Mouse (Mus musculus): ENCODE measurements around the gene Cdk17.

Cdk17 gene

DNA sequence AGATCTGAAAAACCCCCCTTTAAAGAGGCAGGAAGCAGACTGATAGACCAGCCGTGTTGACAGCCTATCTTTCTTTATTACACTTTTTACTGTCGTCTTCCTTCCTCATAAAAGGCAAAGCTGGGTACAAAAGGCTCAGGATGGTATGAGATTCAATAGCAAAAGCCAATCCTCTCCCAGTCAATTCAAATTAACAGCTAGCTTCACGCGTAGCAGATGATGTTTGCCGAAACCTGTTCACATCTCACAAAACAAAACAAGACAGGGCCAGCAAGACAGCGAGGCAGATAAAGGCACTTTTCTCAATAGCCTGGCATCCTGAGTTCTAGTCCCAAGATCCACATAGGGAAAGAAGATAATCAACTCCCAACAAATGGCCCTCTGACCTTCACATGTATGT is 128.7 kb downstream of the Cdk17 start:
- DNase-seq (ENCODE audit: low read depth) = no peak

DNA sequence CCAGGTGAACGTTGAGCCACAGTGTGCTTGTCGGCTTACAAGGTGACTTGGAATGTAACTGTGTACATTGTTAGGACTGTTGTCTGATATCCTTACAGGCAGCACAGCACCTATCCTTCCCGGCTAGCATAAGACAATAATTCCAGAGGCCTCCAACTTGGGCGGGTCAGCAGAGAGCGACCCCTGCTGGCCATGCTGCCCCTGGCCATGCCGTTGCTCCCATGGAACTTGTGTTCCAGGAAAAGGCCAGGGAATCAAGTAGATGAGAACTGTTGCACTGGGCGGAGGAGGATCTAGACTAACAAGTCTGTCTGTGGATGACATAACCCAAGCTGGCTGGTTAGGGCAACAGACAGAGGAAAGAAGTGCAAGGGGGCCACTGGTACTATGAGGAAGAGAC is 130.7 kb downstream of the Cdk17 start:
- no peak for DNase-seq (ENCODE audit: low read depth)

DNA sequence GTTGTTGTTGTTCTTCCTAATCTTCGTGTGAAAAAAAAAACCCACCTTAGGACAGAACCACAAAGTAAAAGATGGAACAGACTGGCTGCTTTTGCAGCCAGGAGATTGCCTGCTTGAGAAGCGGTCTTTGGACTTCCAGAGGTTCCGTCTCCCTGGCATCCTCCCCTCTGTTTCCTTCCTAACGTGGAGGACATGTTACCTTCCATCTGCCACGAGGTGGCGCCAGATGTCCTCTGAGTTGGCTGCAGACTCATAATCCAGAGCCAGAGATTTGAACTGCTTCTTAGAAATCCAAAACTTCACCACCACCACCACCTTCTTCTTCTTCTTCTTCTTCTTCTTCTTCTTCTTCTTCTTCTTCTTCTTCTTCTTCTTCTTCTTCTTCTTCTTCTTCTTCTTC is 131.2 kb downstream of the Cdk17 start:
- DNase-seq (ENCODE audit: low read depth) = peak; percentile 68

DNA sequence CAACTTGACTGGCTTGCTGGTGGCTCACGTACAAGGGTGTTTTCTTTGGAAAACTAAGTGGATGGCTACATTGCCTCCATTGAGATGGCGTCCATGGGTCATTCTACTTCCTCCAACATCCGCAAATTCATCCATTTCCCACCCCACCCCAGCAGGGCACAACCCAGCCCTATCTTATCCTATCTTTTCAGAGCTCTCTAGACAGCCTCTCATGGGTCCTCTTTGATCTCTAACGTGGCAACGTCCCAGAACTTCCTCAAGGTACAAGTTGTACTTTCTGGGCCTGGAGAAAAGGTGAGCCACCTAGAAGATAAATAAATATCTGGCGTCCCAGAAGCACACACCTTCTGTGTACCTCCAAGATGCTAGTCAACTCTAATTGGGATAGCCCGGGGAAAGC is 132.9 kb downstream of the Cdk17 start:
- DNase-seq (ENCODE audit: low read depth) = no peak

DNA sequence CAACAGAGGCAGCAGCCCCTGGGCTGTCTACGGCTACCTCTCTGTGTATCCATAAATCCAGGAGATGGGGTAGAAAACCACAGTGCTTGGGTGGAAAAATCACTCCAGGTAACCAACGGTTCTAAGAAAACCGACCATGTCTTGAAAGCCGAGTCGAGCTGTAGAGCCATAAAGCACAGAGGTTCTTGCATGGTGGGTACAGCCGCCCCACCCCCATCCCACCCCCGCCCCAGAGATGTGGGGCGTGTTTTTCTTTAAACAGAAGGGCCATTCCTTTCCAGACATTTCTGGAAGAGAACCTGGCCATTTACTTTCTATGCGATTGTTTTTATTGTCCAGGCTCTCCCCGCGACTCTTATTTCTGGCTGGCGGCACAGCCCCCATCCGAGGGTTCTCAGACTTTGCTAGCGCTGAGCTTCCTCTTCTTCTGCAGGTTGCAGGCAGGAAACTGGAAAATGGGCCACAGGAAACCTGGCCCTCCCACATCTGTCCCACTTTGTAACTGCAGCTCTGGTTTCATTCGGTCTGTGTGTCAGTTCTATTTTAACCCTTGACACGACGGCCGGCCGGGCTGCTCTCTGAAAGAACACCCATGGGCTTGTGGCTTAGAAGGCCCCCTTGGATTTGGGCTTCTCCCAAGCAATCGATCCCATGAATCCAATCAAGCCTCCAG is 134.0 kb downstream of the Cdk17 start:
- no peak for DNase-seq (ENCODE audit: low read depth)

DNA sequence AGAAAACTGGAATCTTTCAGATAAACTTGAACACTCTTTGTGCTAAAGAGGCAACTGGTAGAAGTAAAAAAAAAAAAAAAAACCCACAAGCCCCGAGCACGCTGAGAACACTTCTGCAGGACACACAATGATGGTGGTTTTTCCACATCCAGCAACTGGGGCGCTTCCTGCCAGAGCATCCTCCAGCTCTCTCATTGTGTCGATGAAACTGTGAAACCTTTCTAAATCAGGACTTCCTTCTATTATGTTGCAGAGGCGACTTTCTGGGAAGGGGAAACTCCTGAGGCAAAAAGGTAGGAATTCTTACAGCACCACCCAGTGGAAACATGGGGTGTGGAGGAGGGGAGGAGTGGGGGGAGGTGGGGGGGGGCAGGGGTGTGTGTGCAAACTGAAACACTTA is 137.1 kb downstream of the Cdk17 start:
- DNase-seq (ENCODE audit: low read depth) = no peak

DNA sequence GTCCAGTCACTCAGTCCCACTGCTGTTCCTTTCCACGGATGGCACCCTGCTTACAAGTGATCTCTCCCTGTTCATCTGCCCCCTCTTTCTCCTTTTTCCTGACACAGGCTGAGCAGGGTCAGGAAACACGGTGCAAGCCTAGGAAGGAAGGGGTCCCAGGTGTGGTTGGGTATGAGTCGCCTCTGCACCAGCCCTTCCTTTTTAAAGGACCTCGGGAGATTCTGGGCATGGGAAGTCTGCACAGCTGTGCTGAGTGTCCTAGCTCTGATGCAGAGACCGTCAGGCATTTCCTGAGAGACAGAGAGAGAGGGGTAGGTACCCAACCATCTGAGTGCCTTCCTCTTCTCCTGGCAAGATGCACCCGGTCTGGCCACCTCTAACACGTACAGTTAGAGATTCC is 137.5 kb downstream of the Cdk17 start:
- DNase-seq (ENCODE audit: low read depth) = no peak

DNA sequence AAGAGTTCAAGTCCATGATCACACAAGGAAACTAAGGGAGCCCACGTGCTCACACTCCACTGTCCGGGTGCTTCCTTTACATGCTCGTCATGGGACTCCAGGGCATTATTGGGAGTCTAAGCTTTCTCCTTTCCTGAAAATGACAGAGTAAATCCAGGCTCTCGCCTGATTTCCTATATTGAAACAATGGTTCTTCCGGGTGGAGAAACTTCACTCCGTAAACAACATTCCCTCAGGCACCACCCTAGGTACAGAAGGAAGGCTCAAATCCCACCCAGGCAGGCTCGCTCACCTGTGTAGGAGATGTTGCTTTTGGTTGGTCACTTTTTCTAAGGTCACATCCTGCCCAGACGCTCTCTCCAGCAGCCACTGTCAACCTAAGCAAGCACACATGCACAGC is 141.2 kb downstream of the Cdk17 start:
- no peak for DNase-seq (ENCODE audit: low read depth)

DNA sequence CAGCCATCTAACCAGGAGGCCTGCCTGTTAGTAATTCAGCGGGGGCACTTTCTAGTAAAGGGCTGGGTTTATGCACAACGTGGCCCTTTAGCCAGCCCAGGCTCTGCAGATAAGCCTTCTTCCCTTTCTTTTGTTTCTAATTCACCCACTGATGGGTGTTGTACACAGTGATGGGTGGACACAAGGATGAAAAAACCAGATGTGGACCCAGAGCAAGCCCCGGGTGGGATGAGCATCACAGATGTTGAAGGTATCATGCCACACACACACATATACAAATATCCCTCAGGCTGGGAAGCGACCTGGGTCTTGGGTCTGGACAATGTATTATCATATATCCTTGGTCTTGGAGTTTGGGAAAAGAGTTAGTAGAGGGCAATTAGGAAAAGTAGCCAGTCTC is 142.6 kb downstream of the Cdk17 start:
- no peak for DNase-seq (ENCODE audit: low read depth)

DNA sequence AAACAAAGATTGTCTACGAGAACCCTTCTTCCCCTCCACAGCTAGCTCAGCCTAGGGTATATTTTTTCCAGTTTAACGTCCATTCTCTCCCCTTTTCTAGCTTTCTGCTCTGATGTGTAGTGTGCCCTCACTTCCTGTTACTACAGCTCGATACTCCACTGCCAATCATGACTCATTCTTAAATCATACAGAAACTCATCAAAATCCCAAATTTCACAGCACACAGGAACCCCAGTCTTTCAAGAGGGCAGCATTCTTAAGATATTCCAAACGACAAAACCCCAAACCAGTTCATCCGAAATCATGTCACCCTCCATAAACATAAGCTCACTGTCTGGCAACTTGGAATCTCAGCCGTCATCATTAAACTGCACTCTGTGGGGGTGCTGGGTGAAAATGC is 145.3 kb downstream of the Cdk17 start:
- no peak for DNase-seq (ENCODE audit: low read depth)

DNA sequence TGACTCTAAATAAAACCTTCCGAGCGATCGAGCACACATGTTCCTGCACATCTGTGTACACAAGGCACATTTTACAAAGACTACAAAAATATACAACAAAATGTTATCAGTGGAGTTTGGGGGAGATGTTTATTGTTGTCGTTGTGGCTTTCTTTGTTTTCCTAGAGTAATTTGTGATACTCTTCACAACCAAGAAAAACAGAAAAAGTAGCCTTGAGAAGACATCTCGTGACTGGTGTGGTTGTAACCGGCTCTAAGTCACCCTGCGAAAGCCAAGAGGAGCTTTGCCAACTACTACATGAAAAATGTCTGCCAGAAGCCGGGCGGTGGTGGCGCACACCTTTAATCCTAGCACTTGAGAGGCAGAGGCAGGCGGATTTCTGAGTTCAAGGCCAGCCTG is 145.7 kb downstream of the Cdk17 start:
- no peak for DNase-seq (ENCODE audit: low read depth)

DNA sequence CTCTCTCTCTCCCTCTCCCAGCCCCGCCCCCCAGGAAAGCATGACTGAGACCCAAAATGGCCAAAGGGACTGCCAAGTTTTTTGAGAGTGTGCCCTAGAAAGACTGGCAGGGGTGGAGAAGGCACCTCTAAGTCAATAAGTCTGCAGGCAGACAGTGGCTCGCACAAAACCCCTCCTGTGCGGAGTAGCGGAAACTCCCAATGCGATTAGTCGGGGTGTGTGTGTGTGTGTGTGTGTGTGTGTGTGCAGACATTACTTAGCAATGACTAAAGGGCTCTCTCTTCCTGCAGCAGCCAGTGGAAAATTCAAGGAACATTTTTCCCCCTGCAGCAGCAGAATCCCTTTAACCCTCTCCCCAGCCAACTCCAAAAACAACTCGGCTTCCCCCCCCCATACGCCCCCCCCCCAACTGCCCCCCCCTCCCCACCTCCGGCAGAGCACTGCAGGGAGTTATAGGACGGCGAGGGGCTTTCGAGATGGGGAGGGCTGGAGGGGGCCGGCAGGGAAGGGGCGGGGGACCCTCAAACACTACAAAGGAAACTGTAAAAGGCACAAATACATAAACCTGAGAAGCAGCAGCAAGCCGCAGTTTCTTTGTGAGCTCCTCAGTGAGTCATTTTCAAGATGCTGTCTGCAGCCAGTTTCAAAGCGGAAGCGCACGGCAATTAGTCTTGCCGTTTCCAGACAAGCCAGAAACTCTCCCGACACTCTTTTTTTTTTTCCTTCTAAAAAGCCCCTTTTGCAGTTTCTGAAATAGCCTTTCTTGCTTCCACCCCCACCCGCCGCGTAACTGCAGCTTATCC is 148.7 kb downstream of the Cdk17 start:
- DNase-seq (ENCODE audit: low read depth) = no peak

DNA sequence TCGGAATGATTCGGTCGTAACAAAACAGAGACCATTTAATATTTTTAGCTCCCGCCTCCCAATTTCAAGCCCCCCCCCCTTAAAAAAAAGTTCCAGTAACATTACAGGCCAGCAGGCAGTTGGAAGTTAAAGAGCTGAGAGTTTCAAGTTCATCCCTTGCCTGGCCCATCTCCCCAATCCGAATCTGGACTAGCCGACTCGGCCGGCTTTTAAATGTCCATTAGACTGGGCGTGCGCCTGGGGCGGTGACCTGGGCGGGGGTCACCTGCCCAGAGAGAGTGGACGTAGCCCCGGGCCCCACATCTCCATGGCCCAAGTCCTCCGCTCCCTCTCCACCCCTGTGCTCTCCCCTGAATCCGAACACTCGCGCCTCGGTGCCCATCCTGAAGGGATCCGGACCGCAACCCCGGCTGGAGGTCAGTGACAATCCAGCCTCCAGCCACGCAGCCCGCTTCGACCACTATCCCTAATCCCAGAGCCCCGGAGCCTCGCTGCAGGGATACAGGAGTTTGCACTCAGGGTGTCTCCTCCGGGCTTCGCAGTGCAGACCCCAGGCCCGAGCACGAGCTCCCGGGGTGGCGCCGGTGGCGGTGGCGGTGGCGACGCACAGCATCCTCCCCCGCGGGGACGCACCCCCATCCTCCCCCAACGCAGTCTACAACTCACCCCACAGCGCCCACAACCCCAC is 149.4 kb downstream of the Cdk17 start:
- no peak for DNase-seq (ENCODE audit: low read depth)

DNA sequence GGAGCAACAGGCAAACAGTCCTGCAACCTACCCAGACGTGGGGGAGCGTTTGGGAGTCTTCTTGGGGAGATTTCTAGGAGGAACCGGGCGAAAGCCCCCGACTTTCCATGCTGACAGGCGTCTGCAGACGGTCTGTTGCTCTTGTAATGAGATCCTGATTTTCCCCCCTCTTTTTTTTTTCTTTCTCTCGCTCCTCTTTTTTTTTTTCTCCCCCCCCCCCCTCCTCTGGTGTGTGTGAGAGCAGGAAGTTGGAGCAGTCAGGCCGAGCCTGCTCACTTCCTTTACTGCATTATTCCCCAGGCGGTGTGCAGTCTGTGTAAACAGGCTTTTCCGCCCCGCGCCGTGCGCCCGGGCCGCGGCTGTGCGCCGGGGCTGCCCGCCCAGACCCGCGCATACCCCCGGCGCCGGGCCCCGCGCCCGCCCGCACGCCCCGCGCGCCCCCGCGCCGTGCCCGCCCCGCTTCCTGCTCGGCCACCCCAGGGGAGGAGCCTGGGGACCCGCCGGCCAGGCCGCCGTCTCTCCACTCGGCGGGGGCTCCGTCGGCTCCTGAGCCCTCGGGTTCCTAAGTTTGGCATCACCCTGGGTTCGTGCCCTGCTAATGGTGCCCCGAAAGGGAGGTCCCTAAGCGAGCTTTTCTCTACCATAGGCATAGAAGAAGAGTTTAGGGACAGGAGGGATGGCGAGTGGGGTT is 150.2 kb downstream of the Cdk17 start, which contains the start of gene Elk3:
Gene Elk3, minus strand, starts transcription at position 415 of the 691 bp plus-strand sequence.
- no peak for DNase-seq (ENCODE audit: low read depth)

DNA sequence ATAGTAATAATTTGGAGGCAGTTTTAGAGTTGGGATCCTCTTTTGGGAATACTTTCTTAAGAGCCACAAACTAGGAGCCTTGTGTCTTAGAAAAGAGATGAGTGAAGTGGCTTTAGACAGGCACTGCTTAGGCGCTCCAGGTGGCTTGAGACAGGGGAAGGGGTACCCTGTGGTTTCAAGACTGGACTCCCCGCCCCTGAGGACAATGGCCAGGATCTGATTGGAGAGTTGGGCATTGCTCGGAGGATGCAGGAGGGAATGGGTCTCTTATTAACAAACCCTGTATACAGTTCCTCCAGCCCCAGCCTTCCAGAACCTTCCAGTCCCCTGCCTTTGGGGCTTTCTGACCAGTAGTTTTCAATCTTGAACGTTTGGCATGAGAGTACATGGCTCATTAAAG is 150.9 kb downstream of the Cdk17 start:
- no peak for DNase-seq (ENCODE audit: low read depth)

Data from c-Kit-positive CD71-positive TER-119-negative erythroid progenitor cells, embryonic 14.5 days (primary cell).